Mouse (Mus musculus): ENCODE measurements around the gene Rapgef4. TPM values are rescaled to one million over a fixed set of nuclear protein-coding genes. Genes with fewer than 3 reads are reported as not detected.

The Rapgef4 gene
- polyA plus RNA-seq, 1 experiment from 2014 or later = 3.6 TPM

GRCm38 (mm10) chr2:72156484-72156883 lies 175.4 kb downstream of the Rapgef4 start:
- 86% methylated on average over 5 of the region's 5 CpGs for WGBS

DNA sequence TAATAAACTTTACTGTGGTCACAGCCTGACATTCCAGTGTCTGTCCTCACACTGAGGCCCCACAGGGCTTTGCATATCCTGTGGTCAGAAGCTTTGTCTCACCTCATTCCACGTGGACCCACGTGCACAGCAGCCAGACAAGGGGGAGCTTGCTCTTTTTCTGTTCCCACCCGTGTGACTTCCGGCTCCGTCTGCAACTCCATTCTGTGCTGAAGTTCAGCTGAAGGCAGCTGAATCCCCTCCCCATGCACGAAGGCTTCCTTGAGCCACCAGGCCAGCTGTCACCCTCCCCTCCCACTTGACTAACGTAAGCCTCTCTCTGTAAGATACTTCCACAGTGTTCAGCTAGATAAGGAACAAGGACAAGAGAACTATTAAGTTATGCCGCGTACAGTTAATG lies 176.5 kb downstream of the Rapgef4 start:
- TF ChIP-seq CTCF (IDR thresholded peaks at IDR 0.05; ENCODE audit: low read depth) (no peak), EP300 (optimal IDR thresholded peaks at IDR 0.05) (no peak)
- 24% methylated on average over 9 of the region's 9 CpGs for whole genome bisulfite sequencing

More at GRCm38 (mm10) chr2:72156484-72156883, 175.4 kb downstream of the Rapgef4 start:
- no peak overlapping the region for H3K4me2 ChIP-seq (replicated peaks; ENCODE audit: low read depth)
- DNase-seq (ENCODE audit: low spot score) (no peak), ATAC-seq (ENCODE audit: low FRiP score, low TSS enrichment) (no peak)
- H3K27me3 ChIP-seq (ENCODE audit: control insufficient read depth, insufficient read depth, low read length) = no peaks in the 10 kb centered on the region
- no peaks in the 10 kb centered on the region for H3K4me1 ChIP-seq (replicated peaks; ENCODE audit: control insufficient read depth, insufficient read depth)
- H3K9ac ChIP-seq (ENCODE audit: low read length) = no peak overlapping the region
- no peak for TF ChIP-seq EP300 (optimal IDR thresholded peaks at IDR 0.05)
- TF ChIP-seq CTCF (IDR thresholded peaks at IDR 0.05; ENCODE audit: low read depth) = no peak
- H3K4me3 ChIP-seq (ENCODE audit: low read depth, low read length) = no peak overlapping the region
- no peak overlapping the region for H3K27ac ChIP-seq (replicated peaks)
- H3K36me3 ChIP-seq (ENCODE audit: control insufficient read depth, insufficient read depth, low read length) = no peaks in the 10 kb centered on the region
- H3K9me3 ChIP-seq (ENCODE audit: control insufficient read depth, low read length) = no peaks in the 10 kb centered on the region

GRCm38 (mm10) chr2:72158045-72158444 lies 177.0 kb downstream of the Rapgef4 start:
- H3K36me3 ChIP-seq (ENCODE audit: control insufficient read depth, insufficient read depth, low read length) = no peaks in the 10 kb centered on the region
- H3K4me2 ChIP-seq (replicated peaks; ENCODE audit: low read depth) = no peak overlapping the region
- H3K4me3 ChIP-seq (ENCODE audit: low read depth, low read length) = no peak overlapping the region
- TF ChIP-seq EP300 (optimal IDR thresholded peaks at IDR 0.05) (no peak), CTCF (IDR thresholded peaks at IDR 0.05; ENCODE audit: low read depth) (no peak)
- DNase-seq (ENCODE audit: low spot score) (no peak), ATAC-seq (ENCODE audit: low FRiP score, low TSS enrichment) (no peak)
- no peaks in the 10 kb centered on the region for H3K9me3 ChIP-seq (ENCODE audit: control insufficient read depth, low read length)
- 75% methylated on average over 5 of the region's 5 CpGs for WGBS
- no peaks in the 10 kb centered on the region for H3K27me3 ChIP-seq (ENCODE audit: control insufficient read depth, insufficient read depth, low read length)
- H3K4me1 ChIP-seq (replicated peaks; ENCODE audit: control insufficient read depth, insufficient read depth) = no peaks in the 10 kb centered on the region
- no peak overlapping the region for H3K9ac ChIP-seq (ENCODE audit: low read length)
- no peak overlapping the region for H3K27ac ChIP-seq (replicated peaks)

More for the DNA sequence above, 176.5 kb downstream of the Rapgef4 start:
- H3K9ac ChIP-seq (ENCODE audit: low read length) = no peak overlapping the region
- ATAC-seq (ENCODE audit: low FRiP score, low TSS enrichment) (no peak), DNase-seq (ENCODE audit: low spot score) (no peak)
- no peaks in the 10 kb centered on the region for H3K9me3 ChIP-seq (ENCODE audit: control insufficient read depth, low read length)
- no peak overlapping the region for H3K4me3 ChIP-seq (ENCODE audit: low read depth, low read length)
- no peaks in the 10 kb centered on the region for H3K27me3 ChIP-seq (ENCODE audit: control insufficient read depth, insufficient read depth, low read length)
- no peak overlapping the region for H3K27ac ChIP-seq (replicated peaks)
- H3K36me3 ChIP-seq (ENCODE audit: control insufficient read depth, insufficient read depth, low read length) = no peaks in the 10 kb centered on the region
- H3K4me2 ChIP-seq (replicated peaks; ENCODE audit: low read depth) = no peak overlapping the region
- no peaks in the 10 kb centered on the region for H3K4me1 ChIP-seq (replicated peaks; ENCODE audit: control insufficient read depth, insufficient read depth)

DNA sequence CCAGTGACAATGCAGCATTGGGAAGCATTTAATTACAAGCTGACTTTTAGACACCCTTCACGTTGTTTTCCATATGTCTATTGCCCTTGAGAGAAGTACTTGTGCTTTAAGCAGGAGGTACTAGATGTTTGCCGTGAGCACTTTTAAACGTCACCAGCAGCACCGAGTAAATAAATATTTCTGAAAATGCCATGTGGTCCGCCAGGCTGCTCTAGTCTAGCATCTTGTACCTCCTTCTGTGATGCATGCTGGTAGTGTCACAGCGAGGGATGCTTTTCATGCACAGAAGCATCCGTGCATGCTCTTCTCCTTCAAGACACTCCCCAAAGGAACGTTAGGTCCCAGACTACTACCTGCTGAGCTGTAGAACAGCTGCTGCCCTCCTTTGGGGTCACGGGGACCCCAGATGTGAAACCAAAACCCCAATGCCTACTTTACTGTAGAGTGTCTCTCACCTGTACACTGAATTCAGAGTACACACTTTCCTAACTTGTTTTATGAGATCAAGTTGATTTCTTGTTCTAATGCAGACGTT lies 177.7 kb downstream of the Rapgef4 start:
- no peaks in the 10 kb centered on the region for H3K27me3 ChIP-seq (ENCODE audit: control insufficient read depth, insufficient read depth, low read length)
- DNase-seq (ENCODE audit: low spot score) (no peak), ATAC-seq (ENCODE audit: low FRiP score, low TSS enrichment) (no peak)
- H3K4me1 ChIP-seq (replicated peaks; ENCODE audit: control insufficient read depth, insufficient read depth) = no peaks in the 10 kb centered on the region
- no peak overlapping the region for H3K4me2 ChIP-seq (replicated peaks; ENCODE audit: low read depth)
- TF ChIP-seq EP300 (optimal IDR thresholded peaks at IDR 0.05) (no peak), CTCF (IDR thresholded peaks at IDR 0.05; ENCODE audit: low read depth) (no peak)
- no peak overlapping the region for H3K27ac ChIP-seq (replicated peaks)
- H3K4me3 ChIP-seq (ENCODE audit: low read depth, low read length) = no peak overlapping the region
- H3K9me3 ChIP-seq (ENCODE audit: control insufficient read depth, low read length) = no peaks in the 10 kb centered on the region
- no peaks in the 10 kb centered on the region for H3K36me3 ChIP-seq (ENCODE audit: control insufficient read depth, insufficient read depth, low read length)
- WGBS = 80% methylated on average over 10 of the region's 10 CpGs
- H3K9ac ChIP-seq (ENCODE audit: low read length) = no peak overlapping the region

GRCm38 (mm10) chr2:72159281-72159680 lies 178.2 kb downstream of the Rapgef4 start:
- H3K4me1 ChIP-seq (replicated peaks; ENCODE audit: control insufficient read depth, insufficient read depth) = no peaks in the 10 kb centered on the region
- H3K9me3 ChIP-seq (ENCODE audit: control insufficient read depth, low read length) = no peaks in the 10 kb centered on the region
- H3K36me3 ChIP-seq (ENCODE audit: control insufficient read depth, insufficient read depth, low read length) = no peaks in the 10 kb centered on the region
- no peak overlapping the region for H3K4me3 ChIP-seq (ENCODE audit: low read depth, low read length)
- DNase-seq (ENCODE audit: low spot score) (no peak), ATAC-seq (ENCODE audit: low FRiP score, low TSS enrichment) (no peak)
- WGBS = 61% methylated on average over 6 of the region's 6 CpGs
- H3K9ac ChIP-seq (ENCODE audit: low read length) = no peak overlapping the region
- no peaks in the 10 kb centered on the region for H3K27me3 ChIP-seq (ENCODE audit: control insufficient read depth, insufficient read depth, low read length)
- no peak for TF ChIP-seq EP300 (optimal IDR thresholded peaks at IDR 0.05)
- no peak for TF ChIP-seq CTCF (IDR thresholded peaks at IDR 0.05; ENCODE audit: low read depth)
- H3K4me2 ChIP-seq (replicated peaks; ENCODE audit: low read depth) = no peak overlapping the region
- H3K27ac ChIP-seq (replicated peaks) = no peak overlapping the region

- no peak overlapping the region for H3K27ac ChIP-seq (replicated peaks)
- DNase-seq (ENCODE audit: low spot score) (no peak), ATAC-seq (ENCODE audit: low FRiP score, low TSS enrichment) (no peak)
- H3K4me2 ChIP-seq (replicated peaks; ENCODE audit: low read depth) = no peak overlapping the region
- no peaks in the 10 kb centered on the region for H3K36me3 ChIP-seq (ENCODE audit: control insufficient read depth, insufficient read depth, low read length)
- H3K4me3 ChIP-seq (ENCODE audit: low read depth, low read length) = no peak overlapping the region
- no peak overlapping the region for H3K9ac ChIP-seq (ENCODE audit: low read length)
- WGBS = 75% methylated on average over 5 of the region's 5 CpGs
- no peaks in the 10 kb centered on the region for H3K9me3 ChIP-seq (ENCODE audit: control insufficient read depth, low read length)
- peaks cover 5% of the 10 kb centered on the region for H3K4me1 ChIP-seq (replicated peaks; ENCODE audit: control insufficient read depth, insufficient read depth)
- TF ChIP-seq EP300 (optimal IDR thresholded peaks at IDR 0.05) (no peak), CTCF (IDR thresholded peaks at IDR 0.05; ENCODE audit: low read depth) (no peak)
- H3K27me3 ChIP-seq (ENCODE audit: control insufficient read depth, insufficient read depth, low read length) = no peaks in the 10 kb centered on the region
These were observed 184.3 kb downstream of the Rapgef4 start for GRCm38 (mm10) chr2:72165136-72165854.

Measured in stomach, postnatal 0 days (tissue).